ENCODE assay signal across 8 mouse cellular contexts in genomic region chr9:66511580-66512350, GRCm38 (mm10). TPM values are rescaled to one million over a fixed set of nuclear protein-coding genes. Genes with fewer than 3 reads are reported as not detected.
DNase-seq lines count a peak whose midpoint lies in the region; ATAC-seq lines count a peak whose summit lies in the region.

No protein-coding gene starts in this region.

- H3K27me3 ChIP-seq in hindbrain, embryonic 11.5 days (ENCODE audit: control insufficient read depth, insufficient read depth, low read length) = no peaks in the 10 kb centered on the region

- peak overlapping the region; percentile 92 for H3K27ac ChIP-seq in hindbrain, embryonic 11.5 days (ENCODE audit: low read depth, low read length)

- no peaks in the 10 kb centered on the region for H3K9me3 ChIP-seq in hindbrain, embryonic 11.5 days (ENCODE audit: control insufficient read depth, low read length)

- peak overlapping the region; percentile 77 for H3K9ac ChIP-seq in hindbrain, embryonic 11.5 days (ENCODE audit: low read depth, low read length)

- peak overlapping the region; percentile 87 for H3K4me2 ChIP-seq in hindbrain, embryonic 11.5 days (replicated peaks; ENCODE audit: low read depth, low read length)

- under 1% methylated on average over 70 of the region's 78 CpGs for WGBS in hindbrain, embryonic 11.5 days

- peak; percentile 75 for ATAC-seq in frontal cortex, adult (ENCODE audit: low TSS enrichment)
- peak; percentile 90 for ATAC-seq in hindbrain, embryonic 11.5 days (ENCODE audit: low FRiP score)

- H3K36me3 ChIP-seq in hindbrain, embryonic 11.5 days (ENCODE audit: control insufficient read depth, insufficient read depth, low read length) = peaks cover 7% of the 10 kb centered on the region; the same call in 1 of the 2 replicates

- H3K4me1 ChIP-seq in hindbrain, embryonic 11.5 days (replicated peaks; ENCODE audit: control insufficient read depth, insufficient read depth, low read length) = no peaks in the 10 kb centered on the region

- peak overlapping the region; percentile 53 for H3K4me3 ChIP-seq in hindbrain, embryonic 11.5 days (ENCODE audit: low read depth, low read length)

- peak; percentile 80 for DNase-seq in MEL-GATA-1-ER (ENCODE audit: extremely low read depth, low read depth)
- DNase-seq in cerebellum, adult 8-10 months = peak; percentile 94
- peak; percentile 97 for DNase-seq in hindbrain, embryonic 11.5 days (ENCODE audit: low spot score)
- peak; percentile 93 to 96 for DNase-seq in layer of hippocampus, postnatal 10 days (ENCODE audit: low spot score in 2 of 2)
- peak; percentile 95 for DNase-seq in lung, postnatal 10 days
- DNase-seq in ovary, postnatal 36 days (ENCODE audit: low spot score) = peak; percentile 95
- DNase-seq in thymus, postnatal 25 days = peak; percentile 93

RNA-seq across cellular contexts. Expression of gene Fbxl22, which starts 2.6 kb away (rescaled TPM):
- 2.0 and 2.7 TPM in 2 replicates for polyA plus RNA-seq in hindbrain, embryonic 11.5 days (2014; fragmentation: Nextera tagmentation; extraction: Ambion mirVana)
- under 1 TPM; 0.32 to 0.56 TPM for total RNA-seq in layer of hippocampus, postnatal 10 days (2021)

Comparison
In these comparisons a context has a peak if more than half of its experiments do, and no peak if none do; other contexts are left out.
1. Peak in every context shown above with its lines: DNase-seq, ATAC-seq, H3K4me3 ChIP-seq and H3K27ac ChIP-seq.